Mouse (Mus musculus): ENCODE results near the gene Etaa1.
"Not testable (repeated sequence)": the region's sequence is repeated elsewhere in the genome, so short reads cannot be mapped to it uniquely, and the experiment has no call there.

The Etaa1 gene

GRCm38 (mm10) chr11:17953231-17954134 is at the start of gene Etaa1:
Gene Etaa1, minus strand, starts transcription at chr11:17953875.
- DNase-seq, result peak; percentile 97

GRCm38 (mm10) chr11:17994151-17994550 is 40.5 kb upstream of the Etaa1 start:
- DNase-seq, result no peak

- DNase-seq, result no peak
Observed at GRCm38 (mm10) chr11:17992311-17992710, 38.6 kb upstream of the Etaa1 start.

GRCm38 (mm10) chr11:17983331-17983730 is 29.7 kb upstream of the Etaa1 start:
- no peak for DNase-seq

- DNase-seq, result no peak
Observed at GRCm38 (mm10) chr11:17981246-17981645, 27.6 kb upstream of the Etaa1 start.

GRCm38 (mm10) chr11:17975581-17975980 is 21.9 kb upstream of the Etaa1 start:
- no peak for DNase-seq

- DNase-seq, result peak; percentile 22
Observed at GRCm38 (mm10) chr11:17952791-17953190, 884 bp downstream of the Etaa1 start.

GRCm38 (mm10) chr11:17951336-17951735 is 2.3 kb downstream of the Etaa1 start:
- DNase-seq, result no peak

GRCm38 (mm10) chr11:17939168-17939567 is 14.5 kb downstream of the Etaa1 start:
- DNase-seq, result no peak

GRCm38 (mm10) chr11:17937931-17938330 is 15.7 kb downstream of the Etaa1 start:
- no peak for DNase-seq

- no peak for DNase-seq
Observed at GRCm38 (mm10) chr11:17917905-17918304, 35.8 kb downstream of the Etaa1 start.

GRCm38 (mm10) chr11:17917101-17917500 is 36.6 kb downstream of the Etaa1 start:
- DNase-seq, result no peak

GRCm38 (mm10) chr11:17916486-17916885 is 37.2 kb downstream of the Etaa1 start:
- DNase-seq, result no peak

GRCm38 (mm10) chr11:17900996-17901395 is 52.7 kb downstream of the Etaa1 start:
- DNase-seq, result not testable (repeated sequence)
